Mouse (Mus musculus) right cerebral cortex, postnatal 14 days (tissue): ENCODE measurements at regions not wholly inside any gene's neighbourhood (a gene's known extent, or its start where the extent isn't known, plus 50 kb on each side); places are given as distances from the start of the nearest gene placed in this dataset.

ENCODE experiments used
- DNase-seq: peaks from one replicate; pipeline ENCODE4 v3.0.0; 2022

DNA sequence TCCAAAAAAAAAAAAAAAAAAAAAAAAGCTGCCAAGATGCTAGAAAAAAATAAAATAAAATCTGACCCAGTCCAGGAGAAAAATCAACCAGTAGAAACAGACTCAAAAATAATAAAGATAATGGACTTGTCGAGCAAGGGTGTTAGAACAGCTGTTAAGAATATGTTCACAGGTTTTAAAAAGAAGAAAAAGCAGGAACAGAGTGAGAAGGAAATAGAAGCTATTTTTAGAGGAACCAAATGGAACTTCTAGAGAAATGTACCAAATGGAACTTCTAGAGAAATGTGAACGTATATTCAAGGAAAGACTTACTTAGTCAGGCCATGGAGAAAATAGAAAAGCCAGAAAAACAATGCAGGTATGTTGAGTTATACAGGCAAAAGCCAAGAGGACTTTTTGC, 662.4 kb upstream of the Jmjd1c start:
- no peak for DNase-seq

DNA sequence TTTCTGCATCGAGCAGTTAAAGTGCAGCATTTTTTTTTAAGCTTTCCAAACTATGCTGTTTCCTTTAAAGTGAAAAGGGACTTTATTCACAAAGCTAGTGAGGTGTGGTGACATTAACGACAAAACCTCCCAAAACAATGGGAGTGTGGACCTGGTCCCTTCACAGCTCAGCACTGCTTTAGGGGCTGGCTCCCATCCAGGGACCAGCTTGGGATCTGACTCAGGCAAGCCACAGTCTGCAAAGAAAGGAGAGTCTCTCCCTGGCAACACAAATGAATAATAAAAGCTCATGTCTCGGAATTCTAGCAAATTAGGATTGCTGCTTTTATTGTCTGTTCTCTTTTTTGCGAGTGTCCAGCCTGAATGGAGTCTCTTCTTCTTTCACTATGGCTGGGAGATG, 625.2 kb upstream of the Jmjd1c start:
- peak; percentile 34 for DNase-seq

DNA sequence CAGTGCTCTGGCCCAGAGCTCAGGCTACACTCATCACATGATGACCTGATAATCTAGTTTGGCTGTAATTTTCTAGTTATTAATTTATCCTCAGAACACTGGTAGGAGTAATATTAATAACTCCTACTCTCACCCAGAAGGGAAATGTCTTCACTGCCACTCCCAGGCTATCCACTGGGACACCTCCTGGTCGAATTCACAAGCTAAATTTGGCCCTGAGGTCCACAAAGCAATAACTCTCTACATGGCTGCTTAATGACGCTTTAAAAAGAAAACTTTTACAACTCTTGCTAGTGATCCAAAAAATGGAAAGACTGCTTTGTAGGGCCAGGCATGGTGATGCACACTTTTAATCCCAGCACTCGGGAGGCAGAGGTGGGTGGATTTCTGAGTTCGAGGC, 623.9 kb upstream of the Jmjd1c start:
- no peak for DNase-seq

DNA sequence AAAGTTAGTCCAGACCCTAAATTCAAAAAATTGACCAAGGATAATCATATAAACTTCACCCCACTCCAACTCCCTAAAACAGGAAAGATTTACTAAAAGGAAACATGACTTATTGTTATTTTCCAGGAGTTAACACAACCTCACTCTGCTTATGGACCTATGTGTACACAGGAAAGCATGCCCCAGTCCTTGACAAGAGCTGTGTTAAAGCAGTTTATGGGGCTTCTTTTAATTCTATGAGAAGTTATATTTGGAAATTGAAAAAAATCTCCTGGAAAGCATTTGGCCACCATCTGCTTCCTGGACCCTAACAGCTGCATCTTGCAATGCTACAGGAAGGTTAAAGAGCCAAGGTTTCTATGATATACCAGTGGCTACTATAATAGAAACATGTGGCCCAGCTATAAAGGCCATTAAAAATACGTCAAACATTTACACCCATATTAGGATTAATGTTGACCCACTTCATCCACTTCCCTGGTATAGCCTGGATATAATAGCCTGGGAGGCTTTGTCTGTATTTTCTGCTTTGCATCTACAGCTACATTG, 620.7 kb upstream of the Jmjd1c start:
- DNase-seq: no peak

DNA sequence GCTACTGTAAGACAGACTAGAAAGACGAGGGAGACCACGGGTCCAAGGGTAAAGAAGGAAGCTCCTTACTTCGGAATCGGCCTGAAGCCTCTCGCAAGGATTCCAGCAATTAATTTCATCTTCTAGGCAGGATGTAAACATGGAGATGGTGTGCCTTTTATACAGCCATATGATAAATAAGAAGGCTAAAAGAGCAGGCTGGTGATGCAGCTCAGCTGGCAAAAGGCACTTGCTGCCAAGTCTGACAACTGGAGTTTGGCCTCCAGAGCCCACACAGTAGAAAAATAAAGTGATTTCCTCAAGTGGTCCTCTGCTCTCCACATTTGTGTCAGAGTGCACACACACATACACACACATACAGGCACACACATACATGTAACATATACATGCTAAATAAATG, 605.1 kb upstream of the Jmjd1c start:
- no peak for DNase-seq

DNA sequence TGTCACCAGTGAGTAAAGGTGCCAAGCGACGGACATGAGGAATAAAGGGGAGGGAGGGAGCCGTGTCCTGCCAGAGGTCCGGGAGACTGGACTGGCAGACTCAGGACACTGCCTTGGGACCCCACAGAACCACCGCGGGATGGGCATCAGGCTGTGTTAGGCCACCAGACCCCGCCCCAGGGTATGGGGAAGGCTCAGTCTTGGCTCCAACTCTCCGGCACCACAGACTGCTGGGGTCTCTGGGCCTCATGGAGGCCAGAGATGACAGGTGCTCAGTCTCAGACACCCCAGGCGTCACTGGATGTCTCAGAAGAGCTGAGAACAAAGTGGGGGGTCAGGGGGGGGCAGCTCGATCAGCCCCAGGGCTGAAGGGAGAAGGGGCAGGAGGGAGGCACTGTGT, 604.1 kb upstream of the Jmjd1c start:
- no peak for DNase-seq

DNA sequence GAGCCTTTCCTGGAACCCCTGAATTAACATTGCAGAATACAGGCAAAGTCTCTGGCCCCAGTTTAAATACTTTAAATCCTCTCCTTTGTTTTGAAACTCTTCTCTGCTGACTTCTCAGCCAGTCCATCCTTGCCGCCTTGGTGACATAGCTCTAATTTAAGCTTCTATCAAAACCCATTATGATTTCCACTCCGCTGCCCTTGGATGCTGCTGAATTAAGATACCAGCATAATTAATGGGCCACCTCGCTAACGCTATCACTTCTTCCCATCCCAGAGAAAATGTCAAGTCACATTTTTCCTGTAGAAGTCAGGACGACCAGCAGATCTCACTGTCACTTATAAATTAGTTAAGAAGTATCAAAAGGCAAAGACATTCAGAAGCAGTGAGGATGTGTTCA, 556.1 kb upstream of the Jmjd1c start:
- no peak for DNase-seq

DNA sequence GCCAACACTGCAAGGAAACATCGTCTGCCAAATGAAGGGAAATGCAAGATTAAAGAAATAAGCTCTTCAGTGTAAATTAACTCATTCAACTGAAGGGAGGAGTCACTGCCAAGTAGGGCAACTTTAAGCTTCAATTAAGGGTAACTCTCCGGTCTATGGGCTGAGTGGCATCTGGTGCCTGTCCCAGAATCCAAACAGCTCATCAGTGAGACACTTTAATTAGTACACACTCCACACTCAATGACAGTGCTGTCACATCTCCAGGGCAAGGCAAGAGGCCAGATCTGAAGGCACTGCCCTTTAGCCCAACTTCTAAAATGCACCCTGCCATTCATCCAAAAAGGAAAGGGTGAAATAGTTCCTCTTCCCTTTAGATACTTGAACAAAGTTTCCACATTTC, 549.3 kb upstream of the Jmjd1c start:
- DNase-seq: no peak

DNA sequence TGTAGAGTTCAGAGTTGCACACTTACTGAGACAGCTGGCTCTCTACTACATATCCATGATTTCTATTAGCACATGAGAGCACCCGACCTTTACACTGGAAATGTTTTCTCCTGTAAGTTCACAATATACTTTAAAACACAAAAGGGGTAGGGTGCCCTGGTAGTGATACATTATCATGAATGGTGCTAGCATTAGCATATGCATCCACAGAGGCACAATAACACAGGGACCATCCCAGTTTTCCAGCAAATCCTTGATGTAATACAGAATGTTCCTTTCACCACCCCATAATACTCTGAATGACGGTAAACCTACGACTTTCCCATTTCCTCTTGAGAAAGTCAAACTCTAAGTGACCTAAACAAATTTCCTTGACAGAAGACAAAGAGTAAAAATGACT, 548.3 kb upstream of the Jmjd1c start:
- DNase-seq: no peak

DNA sequence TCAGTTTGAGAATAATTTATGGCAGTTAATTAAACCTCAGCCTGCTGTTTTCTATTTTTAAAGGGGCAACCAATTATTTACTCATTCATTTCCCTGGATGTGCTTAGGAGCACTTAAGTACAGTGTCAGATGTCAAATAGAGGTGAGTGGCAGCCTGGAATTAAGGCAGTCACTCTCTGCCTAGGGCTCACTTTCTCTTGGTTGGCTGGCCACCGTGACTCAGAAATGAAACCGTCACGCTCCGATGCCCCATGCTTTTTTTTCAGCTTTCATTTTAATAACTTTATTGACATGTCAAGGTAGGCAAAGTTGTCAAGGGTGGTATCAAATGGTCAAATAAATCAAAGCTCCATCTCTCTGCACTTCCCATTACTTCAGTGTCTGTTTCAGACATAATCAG, 547.9 kb upstream of the Jmjd1c start:
- no peak for DNase-seq

DNA sequence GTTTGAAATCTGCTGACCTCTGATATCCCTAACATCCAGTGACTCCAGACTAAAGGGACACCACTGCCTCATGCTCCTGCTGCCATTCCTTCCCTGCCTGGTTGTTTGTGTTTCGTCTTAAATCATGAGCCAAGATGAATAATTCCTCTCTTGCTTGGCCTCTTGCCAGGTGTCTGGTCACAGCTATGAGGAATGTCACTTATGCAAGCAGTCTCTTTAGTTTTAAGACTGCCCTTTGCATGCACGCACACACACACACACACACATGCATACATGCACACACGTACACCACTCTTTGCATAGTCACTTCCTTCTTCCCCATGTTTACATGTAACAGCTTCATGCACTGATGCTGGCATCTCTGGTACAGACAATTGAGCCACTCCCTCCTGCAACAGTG, 543.0 kb upstream of the Jmjd1c start:
- no peak for DNase-seq

DNA sequence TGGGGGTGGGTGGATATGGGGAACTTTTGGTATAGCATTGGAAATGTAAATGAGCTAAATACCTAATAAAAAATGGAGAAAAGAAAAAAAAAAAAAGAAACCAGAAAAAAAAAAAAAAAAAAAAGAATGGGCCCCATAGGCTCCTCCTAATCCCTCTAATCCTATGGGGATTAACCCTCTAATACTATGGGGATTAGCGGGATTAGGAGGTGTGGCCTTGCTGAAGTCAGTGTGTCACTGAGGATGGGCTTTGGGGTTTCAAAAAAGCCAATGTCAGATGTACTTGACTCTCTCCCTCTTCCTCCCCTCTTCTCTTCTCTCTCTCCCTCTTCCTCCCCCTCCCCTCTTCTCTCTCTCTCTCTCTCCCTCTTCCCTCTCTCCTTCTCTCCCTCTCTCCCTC, 541.7 kb upstream of the Jmjd1c start:
- DNase-seq: no peak

DNA sequence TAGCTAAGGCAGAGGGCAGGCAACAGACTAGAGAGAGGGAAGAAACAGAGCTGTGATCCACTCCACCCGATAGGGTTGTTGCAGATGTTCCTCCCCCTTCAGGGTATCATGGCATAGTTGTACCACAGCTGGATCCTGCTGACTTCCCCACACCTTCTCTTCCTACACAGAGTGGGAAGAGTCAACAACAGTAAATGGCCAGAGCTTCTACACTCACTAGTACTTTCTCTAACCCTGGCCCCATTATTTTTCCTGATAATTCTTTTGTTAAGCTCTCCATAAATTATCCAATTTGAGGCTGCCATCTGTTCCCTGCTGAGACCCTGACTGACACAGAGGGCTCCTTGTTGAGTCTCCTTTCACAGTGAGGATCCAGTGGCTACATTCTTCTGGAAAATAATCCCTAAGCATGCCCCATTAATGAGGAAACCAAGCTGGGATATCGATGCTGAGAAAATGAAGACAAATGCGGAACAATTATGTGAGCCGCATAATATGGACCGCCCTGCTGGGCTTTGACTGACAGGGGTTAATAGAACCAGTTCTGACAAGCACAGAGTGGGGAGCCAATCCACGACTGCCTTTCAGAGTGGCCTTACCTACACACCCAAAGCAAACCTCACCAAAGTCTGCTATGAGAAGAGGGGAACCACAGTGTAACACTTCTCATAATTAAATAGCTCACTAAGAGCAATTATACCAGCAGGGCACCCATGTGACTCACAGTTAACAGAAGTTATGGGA, 537.7 kb upstream of the Jmjd1c start:
- no peak for DNase-seq

DNA sequence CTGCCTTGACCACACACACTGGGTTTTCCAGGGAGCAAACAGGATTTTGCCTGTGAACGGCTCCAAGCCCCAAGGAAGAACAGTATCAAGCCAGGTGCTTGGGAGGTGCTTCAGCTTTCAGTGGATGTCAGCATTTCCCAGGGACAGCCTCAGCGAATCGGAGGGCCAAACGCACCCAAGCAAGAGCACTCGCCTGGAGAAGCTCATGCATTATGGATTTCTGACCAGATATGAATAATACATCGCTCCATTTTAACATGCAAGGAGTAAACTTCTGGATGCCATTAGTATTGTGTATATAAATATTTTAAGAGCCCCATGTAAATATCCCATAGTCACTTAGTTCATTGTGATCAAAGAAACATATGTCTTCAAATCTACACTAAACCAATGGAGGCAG, 530.6 kb upstream of the Jmjd1c start:
- no peak for DNase-seq

DNA sequence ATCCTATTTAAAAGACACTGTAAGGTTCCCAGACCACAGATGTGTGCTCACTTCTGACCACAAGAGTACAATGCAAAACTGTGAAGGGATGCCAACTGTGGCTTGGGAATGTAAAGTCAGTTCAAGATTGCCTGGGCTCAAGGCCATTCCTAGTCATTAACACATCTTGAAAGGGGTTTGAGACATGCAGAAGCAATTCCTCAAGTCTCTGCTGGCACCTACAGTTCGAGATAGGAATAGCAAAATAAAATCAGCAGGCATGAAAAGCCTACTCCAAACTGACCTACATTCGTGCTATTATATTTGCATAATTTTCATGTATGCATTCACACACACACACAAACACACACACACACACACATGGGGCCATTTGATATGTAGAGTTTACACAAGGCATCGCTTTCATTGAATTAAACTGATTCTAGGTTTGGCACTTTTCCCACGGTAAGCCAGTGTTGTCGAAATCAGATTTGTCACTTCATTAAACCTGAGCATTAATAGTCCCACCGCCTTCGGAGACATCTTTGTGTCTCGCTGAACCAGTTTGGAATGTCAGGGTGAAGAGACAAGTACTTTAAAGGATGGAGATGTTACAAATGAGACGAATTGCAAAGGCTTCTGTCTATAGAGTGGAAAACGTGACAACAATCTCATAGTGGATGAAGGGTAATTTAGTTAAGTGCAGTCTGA, 520.9 kb upstream of the Jmjd1c start:
- DNase-seq: no peak

DNA sequence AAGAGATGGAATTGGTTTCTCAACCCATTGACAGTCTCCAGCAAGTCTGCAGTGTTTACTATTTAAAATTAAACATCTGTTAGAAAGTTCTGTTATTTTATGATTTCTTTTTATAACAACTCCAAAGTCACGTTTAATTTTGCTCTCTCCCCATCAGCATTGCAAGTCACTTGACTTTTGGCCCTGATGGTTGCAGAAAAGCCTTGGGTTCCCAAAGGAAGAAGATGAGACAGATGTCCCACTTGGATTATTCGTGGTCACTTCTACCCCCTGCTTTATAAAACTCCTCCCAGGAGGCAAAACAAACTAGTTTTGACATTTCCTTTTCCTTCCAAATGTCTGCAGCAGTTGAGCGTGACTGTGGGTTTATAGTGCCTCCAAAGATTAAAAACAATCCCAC, 502.9 kb upstream of the Jmjd1c start:
- no peak for DNase-seq

DNA sequence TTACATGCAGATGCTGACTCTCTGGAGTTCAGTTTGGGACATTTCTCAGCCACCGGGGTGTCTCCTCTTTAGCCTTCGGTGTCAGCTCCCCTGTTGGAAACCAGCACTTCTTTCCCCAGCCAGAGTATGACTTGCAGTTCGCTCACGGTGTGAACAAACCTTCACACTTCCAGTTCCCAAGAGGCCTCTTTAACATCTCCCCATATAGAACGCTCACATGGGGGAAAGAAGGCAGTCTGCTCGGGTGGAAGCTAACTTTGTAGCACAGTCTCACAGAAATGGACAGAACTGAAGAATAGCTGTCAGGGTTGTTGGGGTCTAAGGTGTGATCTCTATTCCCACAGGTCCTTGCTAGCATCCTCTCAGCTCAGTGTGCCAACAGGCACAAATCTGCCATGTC, 502.4 kb upstream of the Jmjd1c start:
- DNase-seq: no peak

DNA sequence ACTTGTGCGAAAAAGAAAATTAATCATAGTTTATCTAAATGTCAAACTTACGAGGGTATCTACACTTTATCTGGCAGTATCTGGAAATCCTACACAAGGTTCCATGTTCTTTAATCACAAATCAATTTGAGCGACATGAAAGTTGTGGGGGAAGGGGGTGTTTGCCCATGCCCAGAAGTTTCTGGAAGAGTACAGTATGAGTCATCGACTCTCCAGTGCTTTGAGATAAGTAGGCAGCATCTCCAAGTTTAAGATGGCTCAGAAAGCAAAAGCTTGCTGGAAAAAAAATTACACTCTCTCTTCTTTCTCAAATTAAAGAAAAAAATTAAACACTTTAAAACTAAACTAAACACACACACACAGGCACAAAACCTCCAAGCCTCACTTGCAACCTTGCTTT, 498.0 kb upstream of the Jmjd1c start:
- DNase-seq: no peak

DNA sequence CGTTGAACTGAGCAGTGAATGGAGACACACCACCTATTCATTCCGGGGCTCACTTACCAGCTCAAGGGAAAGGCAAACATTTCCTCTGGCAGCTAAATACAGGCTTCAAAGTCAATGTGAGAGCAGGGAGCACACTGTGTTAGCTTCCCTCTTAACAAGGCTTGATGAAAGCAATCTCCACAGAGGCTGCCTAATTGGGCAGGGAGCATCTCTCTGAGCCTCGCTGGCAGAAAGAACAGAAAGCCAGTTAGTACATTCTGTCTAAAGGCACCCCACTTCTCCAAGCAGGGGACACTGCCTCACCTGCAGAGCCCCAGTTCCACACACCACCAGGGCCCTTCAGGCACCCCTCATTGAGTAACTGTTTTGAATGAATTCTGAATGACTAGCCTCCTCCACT, 488.8 kb upstream of the Jmjd1c start:
- DNase-seq: no peak

DNA sequence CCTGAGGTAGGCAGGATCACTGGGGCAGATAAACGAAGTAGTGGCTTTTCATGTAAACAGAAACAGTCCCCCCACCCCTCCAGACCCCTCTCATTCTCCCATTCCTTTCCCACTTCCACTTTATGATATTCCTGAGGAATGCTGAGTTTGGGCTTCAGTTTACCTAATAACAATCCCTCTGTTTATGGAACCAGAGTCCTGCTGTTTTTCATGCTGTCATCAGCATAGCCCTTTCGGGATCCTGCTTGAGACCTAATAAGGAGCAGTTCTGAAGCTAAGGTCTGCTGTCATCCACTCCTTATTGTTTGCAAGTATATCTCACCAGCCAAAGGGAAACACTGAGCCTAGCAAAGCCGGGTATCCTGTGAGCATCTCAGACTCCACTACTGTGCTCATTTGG, 479.6 kb upstream of the Jmjd1c start:
- DNase-seq: no peak

DNA sequence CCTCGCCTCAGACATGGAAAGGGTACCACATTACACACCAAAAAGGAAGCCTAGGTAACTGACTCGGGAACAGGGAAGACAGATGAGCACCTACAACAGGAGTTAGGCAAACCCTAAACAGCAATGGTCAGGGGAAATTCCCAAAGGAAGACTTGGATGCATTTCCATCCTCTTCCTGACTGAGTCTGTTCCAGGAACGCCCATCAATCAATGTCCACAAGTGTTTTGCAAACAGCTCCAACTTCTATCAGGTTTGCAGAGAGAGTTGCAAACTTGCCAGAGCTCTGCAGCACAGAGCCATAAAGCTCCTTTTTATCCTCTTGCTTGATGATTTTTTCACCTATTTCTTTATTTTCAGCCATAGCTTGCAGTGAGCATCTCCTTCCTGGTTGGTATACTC, 464.9 kb upstream of the Jmjd1c start:
- no peak for DNase-seq

DNA sequence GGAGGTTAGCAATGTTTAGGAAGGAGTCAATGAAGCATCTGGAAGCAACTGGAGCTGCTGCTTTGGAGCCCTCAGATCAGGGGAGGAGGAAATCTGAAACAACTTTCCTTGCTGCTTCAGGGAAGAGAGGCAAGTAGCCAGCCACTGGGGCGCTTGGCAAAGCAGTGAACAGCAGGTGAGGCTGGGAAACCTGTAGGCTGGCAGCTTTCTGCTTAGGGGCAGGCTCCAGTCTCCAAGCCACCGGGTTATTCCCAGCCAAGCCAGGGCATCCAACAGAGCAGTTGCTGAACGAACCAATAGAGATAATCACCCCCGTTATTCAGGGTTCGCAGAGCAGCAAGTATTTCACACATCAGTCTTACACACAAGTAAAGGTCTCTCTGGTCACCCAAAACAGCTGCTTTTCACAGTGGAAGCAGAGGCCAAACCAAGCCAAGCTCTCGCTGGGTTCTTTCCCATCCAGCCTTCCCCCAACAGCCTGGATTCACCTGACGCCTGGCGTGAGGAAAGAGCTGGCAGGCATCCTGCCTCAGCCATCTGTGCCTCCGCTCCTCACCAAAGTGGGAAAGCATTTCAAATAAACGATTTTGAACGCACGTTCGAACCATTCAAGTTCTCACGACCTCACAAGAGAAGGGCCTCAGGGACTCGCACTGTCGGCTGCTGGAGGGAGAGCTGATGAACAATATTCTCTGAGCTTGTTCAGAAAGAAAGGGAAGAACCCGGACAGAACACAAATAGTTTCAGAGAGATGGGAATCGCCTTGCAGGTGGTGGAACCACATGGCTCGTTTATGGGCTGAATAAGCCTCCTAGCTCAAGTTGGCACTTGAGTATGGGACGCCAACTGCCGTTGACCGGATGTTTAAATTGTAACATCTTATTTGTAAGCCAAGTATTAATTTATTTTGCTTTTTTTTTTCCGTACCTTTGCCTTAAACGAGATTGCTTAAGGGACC, 454.8 kb upstream of the Jmjd1c start:
- DNase-seq: peak; percentile 51

DNA sequence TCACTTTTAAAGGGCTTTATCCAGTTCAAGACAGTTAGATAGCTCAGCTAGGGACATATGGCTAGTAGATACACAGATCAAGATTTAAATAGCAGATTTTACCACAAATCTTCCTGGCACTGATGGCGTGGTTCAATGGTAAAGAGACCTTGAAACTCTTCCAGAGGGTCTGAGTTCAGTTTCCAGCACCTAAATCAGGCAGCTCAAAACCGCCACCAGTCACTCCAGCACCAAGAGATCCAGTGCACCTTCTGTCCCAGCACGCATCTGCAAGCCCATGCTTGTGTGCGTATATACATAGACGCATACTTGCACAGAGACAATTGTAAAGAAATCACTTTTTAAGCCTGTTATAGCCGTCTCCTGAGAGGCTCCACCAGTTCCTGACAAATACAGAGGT, 454.0 kb upstream of the Jmjd1c start:
- no peak for DNase-seq

DNA sequence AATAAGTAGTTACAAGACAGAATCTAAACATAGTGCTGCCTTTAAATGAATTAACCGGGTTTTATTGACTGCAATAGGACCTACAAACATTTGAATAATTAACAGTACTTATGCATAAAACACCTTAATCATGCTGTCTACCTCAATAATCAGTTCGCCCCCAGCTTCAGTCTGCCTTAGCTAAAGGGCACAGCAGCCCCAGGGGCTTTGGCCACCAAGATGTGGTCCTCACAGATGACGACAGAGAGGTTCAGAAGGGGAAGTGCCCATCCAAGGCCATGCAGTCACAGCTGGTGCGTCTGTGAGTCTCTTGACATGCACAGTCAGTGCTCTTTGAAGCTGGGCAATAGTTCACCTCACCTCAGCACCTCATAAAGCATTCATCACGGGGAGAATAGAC, 452.8 kb upstream of the Jmjd1c start:
- no peak for DNase-seq
